Mouse (Mus musculus) hindbrain, embryonic 16.5 days (tissue): ENCODE data around the gene Kazn. TPM values are rescaled to one million over a fixed set of nuclear protein-coding genes. Genes with fewer than 3 reads are reported as not detected.

Experiments
- ATAC-seq: fragments of 200-750 bp; cut with Nextera tagmentation; 2 replicates; pipeline ENCODE4 v1.8.0; 2017; ENCODE audit warnings: moderate TSS enrichment, moderate library complexity
- H3K27ac ChIP-seq: fragments of 300-500 bp; sonication (generic); 2 replicates; pipeline ENCODE4 v1.5.1; 2014; ENCODE audit warnings: low read depth, mild to moderate bottlenecking, control low read depth, low read length, moderate library complexity
- H3K27me3 ChIP-seq: fragments of 300-500 bp; sonication (generic); replicated peaks from 2 replicates; pipeline ENCODE4 v1.6.1; 2014; ENCODE audit warnings: low read length; ENCODE audit not compliant: control insufficient read depth, insufficient read depth
- H3K36me3 ChIP-seq: fragments of 300-500 bp; sonication (generic); 2 replicates; pipeline ENCODE4 v1.6.1; 2014; ENCODE audit warnings: mild to moderate bottlenecking, low read length, moderate library complexity, mixed read lengths; ENCODE audit not compliant: control insufficient read depth, insufficient read depth
- H3K4me1 ChIP-seq: fragments of 300-500 bp; sonication (generic); 2 replicates; pipeline ENCODE4 v1.6.1; 2014; ENCODE audit warnings: low read depth, low read length; ENCODE audit not compliant: control insufficient read depth, insufficient read depth
- H3K4me2 ChIP-seq: fragments of 300-500 bp; sonication (generic); 2 replicates; pipeline ENCODE4 v1.6.1; 2014; ENCODE audit warnings: mild to moderate bottlenecking, low read length, control low read depth, moderate library complexity
- H3K4me3 ChIP-seq: fragments of 300-500 bp; sonication (generic); 2 replicates; pipeline ENCODE4 v1.5.1; 2014; ENCODE audit warnings: mild to moderate bottlenecking, low read length, control low read depth, moderate library complexity
- H3K9ac ChIP-seq: fragments of 300-500 bp; sonication (generic); 2 replicates; pipeline ENCODE4 v1.6.1; 2014; ENCODE audit warnings: low read depth, mild to moderate bottlenecking, control low read depth, low read length, moderate library complexity
- H3K9me3 ChIP-seq: fragments of 300-500 bp; sonication (generic); 2 replicates; pipeline ENCODE4 v1.6.1; 2014; ENCODE audit warnings: mild to moderate bottlenecking, low read length, moderate library complexity; ENCODE audit not compliant: control insufficient read depth
- WGBS: fragments of 180-500 bp; shearing (Covaris S2); extraction: QIAGEN DNeasy Blood & Tissue Kit; methylation state at CpG from one replicate; pipeline ENCODE4 v1.1.7; 2014; 5-methylcytosine and 5-hydroxymethylcytosine counted together
- polyA plus RNA-seq: library from polyadenylated mRNA; unstranded; fragments of >200 nt; fragmentation: Nextera tagmentation; extraction: Ambion mirVana; gene quantifications from 2 replicates; pipeline ENCODE4 v1.2.1, GENCODE M21; 2015

Kazn gene
- polyA plus RNA-seq, 1 experiment from 2014 or later: 26.4 TPM

- no peak overlapping the region for H3K4me3 ChIP-seq
- no peaks in the 10 kb centered on the region; the same call in 1 of the 2 replicates for H3K4me1 ChIP-seq
- no peak overlapping the region for H3K9ac ChIP-seq
- no peaks in the 10 kb centered on the region for H3K27me3 ChIP-seq
- 65% methylated on average over 2 of the region's 2 CpGs for WGBS
- no peaks in the 10 kb centered on the region for H3K36me3 ChIP-seq
- ATAC-seq: no peak
- H3K4me2 ChIP-seq: no peak overlapping the region
- H3K9me3 ChIP-seq: no peaks in the 10 kb centered on the region
- H3K27ac ChIP-seq: no peak overlapping the region
Observed at GRCm38 (mm10) chr4:142188501-142188900, 50.7 kb downstream of the Kazn start.

DNA sequence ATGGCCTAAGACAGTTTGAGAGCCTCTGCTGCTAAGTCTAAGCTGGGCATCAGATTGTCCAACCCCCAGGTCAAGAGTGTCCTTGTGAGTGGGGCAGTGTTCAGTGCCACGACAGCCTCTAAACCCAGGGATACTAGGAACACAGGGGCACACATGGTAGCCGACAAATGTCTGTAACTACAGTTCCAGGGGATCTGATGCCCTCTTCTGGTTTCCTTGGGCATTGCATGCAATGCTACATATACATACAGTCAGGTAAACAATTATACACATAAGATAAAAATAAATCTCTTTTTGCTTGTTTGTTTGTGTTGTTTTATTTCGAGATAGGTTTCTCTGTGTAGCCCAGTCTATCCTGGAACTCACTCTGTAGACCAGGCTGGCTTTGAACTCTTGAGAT lies 53.0 kb downstream of the Kazn start:
- WGBS: 91% methylated on average over 3 of the region's 3 CpGs
- H3K4me2 ChIP-seq: no peak overlapping the region

GRCm38 (mm10) chr4:142185533-142185900 lies 53.7 kb downstream of the Kazn start:
- ATAC-seq: no peak
- no peak overlapping the region for H3K9ac ChIP-seq
- H3K27ac ChIP-seq: no peak overlapping the region
- no peak overlapping the region for H3K4me2 ChIP-seq
- H3K27me3 ChIP-seq: no peaks in the 10 kb centered on the region
- 91% methylated on average over 9 of the region's 9 CpGs for WGBS
- no peaks in the 10 kb centered on the region; the same call in 1 of the 2 replicates for H3K4me1 ChIP-seq
- H3K36me3 ChIP-seq: no peaks in the 10 kb centered on the region
- no peak overlapping the region for H3K4me3 ChIP-seq
- H3K9me3 ChIP-seq: no peaks in the 10 kb centered on the region

More for the DNA sequence above, 53.0 kb downstream of the Kazn start:
- H3K9me3 ChIP-seq: no peaks in the 10 kb centered on the region
- no peaks in the 10 kb centered on the region for H3K27me3 ChIP-seq
- H3K27ac ChIP-seq: no peak overlapping the region
- no peak for ATAC-seq
- H3K4me3 ChIP-seq: no peak overlapping the region
- H3K4me1 ChIP-seq: no peaks in the 10 kb centered on the region; the same call in 1 of the 2 replicates
- H3K9ac ChIP-seq: no peak overlapping the region
- H3K36me3 ChIP-seq: no peaks in the 10 kb centered on the region

GRCm38 (mm10) chr4:142184852-142185532 lies 54.2 kb downstream of the Kazn start:
- WGBS: 80% methylated on average over 13 of the region's 13 CpGs
- Histone ChIP-seq H3K4me2 (no peak overlapping the region), H3K36me3 (no peaks in the 10 kb centered on the region), H3K27me3 (no peaks in the 10 kb centered on the region), H3K9ac (no peak overlapping the region), H3K27ac (no peak overlapping the region), H3K4me3 (no peak overlapping the region), H3K4me1 (peaks cover 2% of the 10 kb centered on the region), H3K9me3 (no peaks in the 10 kb centered on the region)
- ATAC-seq: no peak

DNA sequence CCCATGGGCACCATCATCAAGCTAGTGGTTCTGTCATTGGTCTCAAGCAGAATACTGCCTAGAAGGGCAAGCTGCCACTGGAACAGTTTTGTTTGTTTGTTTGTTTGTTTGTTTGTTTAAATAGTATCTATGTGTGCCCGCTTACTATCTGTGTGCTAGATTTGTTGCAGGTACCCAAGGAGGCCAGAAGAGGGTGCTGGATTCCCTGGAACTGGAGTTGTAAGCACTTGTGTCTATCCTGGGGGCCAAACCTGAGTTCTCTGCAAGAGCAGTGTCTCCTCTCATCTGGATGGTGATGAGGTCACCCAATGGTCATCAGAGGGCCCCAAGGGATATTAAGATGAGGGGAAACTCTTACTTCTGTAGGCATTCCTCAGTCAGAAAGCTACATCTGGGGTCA lies 55.6 kb downstream of the Kazn start:
- 90% methylated on average over 1 of the region's 1 CpGs for WGBS
- Histone ChIP-seq H3K27ac (no peak overlapping the region), H3K27me3 (no peaks in the 10 kb centered on the region), H3K4me1 (peaks cover 6% of the 10 kb centered on the region), H3K36me3 (no peaks in the 10 kb centered on the region), H3K4me2 (no peak overlapping the region), H3K4me3 (no peak overlapping the region), H3K9me3 (no peaks in the 10 kb centered on the region), H3K9ac (no peak overlapping the region)
- ATAC-seq: no peak

- H3K27ac ChIP-seq: no peak overlapping the region
- H3K9ac ChIP-seq: no peak overlapping the region
- WGBS: 80% methylated on average over 3 of the region's 3 CpGs
- no peaks in the 10 kb centered on the region for H3K27me3 ChIP-seq
- H3K9me3 ChIP-seq: no peaks in the 10 kb centered on the region
- no peak overlapping the region for H3K4me3 ChIP-seq
- no peak overlapping the region for H3K4me2 ChIP-seq
- H3K4me1 ChIP-seq: peaks cover 6% of the 10 kb centered on the region
- H3K36me3 ChIP-seq: no peaks in the 10 kb centered on the region
- ATAC-seq: no peak
Observed at GRCm38 (mm10) chr4:142183015-142183414, 56.2 kb downstream of the Kazn start.

GRCm38 (mm10) chr4:142181646-142182045 lies 57.6 kb downstream of the Kazn start:
- no peak overlapping the region for H3K9ac ChIP-seq
- no peak overlapping the region for H3K4me3 ChIP-seq
- H3K4me2 ChIP-seq: no peak overlapping the region
- no peak for ATAC-seq
- WGBS: 81% methylated on average over 4 of the region's 4 CpGs
- H3K4me1 ChIP-seq: peaks cover 6% of the 10 kb centered on the region
- H3K27ac ChIP-seq: no peak overlapping the region
- H3K27me3 ChIP-seq: no peaks in the 10 kb centered on the region
- 0 out of 2 replicates have a peak, but pooled peaks cover under 1% of the 10 kb centered on the region for H3K36me3 ChIP-seq
- H3K9me3 ChIP-seq: peaks cover 3% of the 10 kb centered on the region; the same call in 1 of the 2 replicates

DNA sequence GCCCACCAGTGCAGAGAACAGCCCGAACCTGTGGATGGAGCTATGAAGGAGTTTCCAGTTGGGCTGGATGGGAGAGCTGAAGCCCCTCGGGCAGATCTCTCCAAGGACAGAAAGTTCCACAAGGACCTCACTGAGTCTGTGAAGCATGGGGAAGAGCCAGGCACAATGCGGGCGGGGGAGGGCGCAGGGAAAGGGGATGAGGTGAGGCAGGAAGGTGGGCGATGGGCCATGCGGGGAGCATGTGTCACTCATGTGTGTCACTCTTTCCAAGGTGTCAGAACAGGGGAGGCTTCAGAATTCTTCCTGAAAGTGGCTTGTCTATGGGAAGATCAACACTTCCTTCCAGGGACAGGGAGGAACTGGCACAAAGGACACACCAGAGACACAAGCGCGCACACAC lies 58.3 kb downstream of the Kazn start:
- Histone ChIP-seq H3K9me3 (peaks cover 3% of the 10 kb centered on the region; the same call in 1 of the 2 replicates), H3K27ac (peak overlapping the region; percentile 55), H3K27me3 (no peaks in the 10 kb centered on the region), H3K4me3 (no peak overlapping the region), H3K4me2 (no peak overlapping the region), H3K4me1 (peaks cover 6% of the 10 kb centered on the region), H3K9ac (no peak overlapping the region), H3K36me3 (0 out of 2 replicates have a peak, but pooled peaks cover 2% of the 10 kb centered on the region)
- WGBS: 89% methylated on average over 9 of the region's 9 CpGs
- no peak for ATAC-seq

- Histone ChIP-seq H3K4me3 (no peak overlapping the region), H3K4me2 (no peak overlapping the region), H3K9me3 (peaks cover 3% of the 10 kb centered on the region; the same call in 1 of the 2 replicates), H3K36me3 (0 out of 2 replicates have a peak, but pooled peaks cover 2% of the 10 kb centered on the region), H3K27me3 (no peaks in the 10 kb centered on the region), H3K4me1 (peaks cover 6% of the 10 kb centered on the region), H3K9ac (no peak overlapping the region), H3K27ac (peak overlapping the region; percentile 55)
- peak; percentile 59 for ATAC-seq
- 36% methylated on average over 3 of the region's 3 CpGs for WGBS
Observed at GRCm38 (mm10) chr4:142180289-142180688, 58.9 kb downstream of the Kazn start.
